Mouse (Mus musculus) ES-Bruce4 (cell line): Measurements from ENCODE around the gene Mprip. TPM values are rescaled to one million over a fixed set of nuclear protein-coding genes. Genes with fewer than 3 reads are reported as not detected.

Experiments used
- H3K27ac ChIP-seq: 2 replicates; pipeline ENCODE4 v1.5.1; 2012; ENCODE audit warnings: low read length, inconsistent platforms; ENCODE audit not compliant: insufficient read depth
- H3K27me3 ChIP-seq: 2 replicates; pipeline ENCODE4 v1.6.1; 2012; ENCODE audit warnings: mild to moderate bottlenecking, low read length, inconsistent platforms; ENCODE audit not compliant: control insufficient read depth, poor library complexity, insufficient read depth, severe bottlenecking
- H3K36me3 ChIP-seq: 2 replicates; pipeline ENCODE4 v1.6.1; 2012; ENCODE audit warnings: inconsistent platforms, mild to moderate bottlenecking, low read length, moderate library complexity; ENCODE audit not compliant: control insufficient read depth, poor library complexity, insufficient read depth, severe bottlenecking
- H3K4me1 ChIP-seq: one replicate; pipeline ENCODE4 v1.8.1; 2011; ENCODE audit warnings: low read length; ENCODE audit not compliant: control insufficient read depth, insufficient read depth
- H3K4me3 ChIP-seq: 2 replicates; pipeline ENCODE4 v1.5.1; 2011; ENCODE audit warnings: low read depth, mild to moderate bottlenecking, low read length
- H3K9ac ChIP-seq: 2 replicates; pipeline ENCODE4 v1.6.1; 2012; ENCODE audit warnings: low read depth, mild to moderate bottlenecking, inconsistent platforms; ENCODE audit not compliant: poor library complexity, severe bottlenecking
- H3K9me3 ChIP-seq: replicated peaks from 2 replicates; pipeline ENCODE4 v1.6.1; 2012; ENCODE audit warnings: mild to moderate bottlenecking, low read length, inconsistent platforms; ENCODE audit not compliant: control insufficient read depth, poor library complexity, insufficient read depth, severe bottlenecking
- CTCF ChIP-seq: IDR thresholded peaks from one replicate; pipeline ENCODE4 v1.8.1; 2011; ENCODE audit warnings: low read depth, low read length
- EP300 ChIP-seq: IDR thresholded peaks from 2 replicates; pipeline ENCODE4 v1.6.1; 2011; ENCODE audit warnings: low read depth, low read length; ENCODE audit not compliant: insufficient read depth
- POLR2A ChIP-seq: IDR thresholded peaks from one replicate; pipeline ENCODE4 v1.8.1; 2011; ENCODE audit warnings: low read length; ENCODE audit not compliant: insufficient read depth
- polyA plus RNA-seq: library from polyadenylated mRNA; stranded (reverse); fragments of >200 nt; gene quantifications from 2 replicates; pipeline ENCODE4 v1.2.4, GENCODE M21; 2011; ENCODE audit warnings: low read depth; ENCODE audit not compliant: missing spikeins, insufficient read depth, insufficient read length

Gene Mprip
- polyA plus RNA-seq, 1 experiment = 85.9 TPM

DNA sequence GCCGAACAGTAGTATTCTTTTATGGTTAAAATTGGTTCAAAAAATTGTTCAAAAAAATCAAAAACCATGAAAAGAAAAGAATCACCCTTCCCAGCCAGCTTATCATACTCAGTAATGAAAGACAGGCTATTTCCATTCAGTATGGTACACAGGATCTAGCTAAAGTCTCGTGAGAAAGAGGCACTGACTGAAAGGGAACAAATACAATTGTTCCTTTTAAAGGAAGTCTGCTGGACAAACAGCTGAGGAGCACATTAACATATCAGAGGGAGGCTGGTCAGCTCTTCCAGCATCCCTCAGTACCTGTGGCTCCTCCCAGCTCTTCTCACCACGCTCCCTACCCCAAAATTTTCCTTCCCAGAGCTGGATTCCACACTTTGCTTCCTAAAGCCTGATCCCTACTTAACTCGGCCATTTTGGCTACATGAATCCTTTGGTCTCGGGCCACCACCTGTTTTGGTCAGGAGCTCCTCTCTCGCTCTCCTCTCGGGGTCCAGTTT, 121.0 kb downstream of the Mprip start:
- Histone ChIP-seq H3K9me3 (no peaks in the 10 kb centered on the region), H3K4me3 (no peak overlapping the region), H3K9ac (no peak overlapping the region), H3K36me3 (no peaks in the 10 kb centered on the region; the same call in 1 of the 2 replicates), H3K4me1 (no peaks in the 10 kb centered on the region), H3K27me3 (no peaks in the 10 kb centered on the region), H3K27ac (no peak overlapping the region)
- TF ChIP-seq POLR2A (no peak), EP300 (no peak), CTCF (no peak)

DNA sequence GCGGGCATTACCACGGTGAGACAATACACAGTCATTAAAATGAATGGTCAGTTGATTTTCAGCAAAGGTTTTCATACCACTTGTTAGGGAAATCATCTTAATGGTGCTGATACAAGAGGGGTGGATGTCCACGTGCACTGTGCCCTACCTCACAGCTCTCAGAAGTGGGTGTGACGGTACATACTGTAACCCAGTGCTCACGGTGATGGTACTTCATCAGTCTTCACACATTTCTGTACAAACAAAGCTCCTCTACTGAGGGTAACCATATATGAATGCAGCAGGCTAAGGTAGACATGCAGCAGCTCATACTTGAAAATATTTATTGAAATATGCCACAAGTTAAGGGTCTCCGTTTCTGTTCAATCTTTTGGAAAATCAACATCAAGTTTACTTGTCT, 122.5 kb downstream of the Mprip start:
- TF ChIP-seq CTCF (no peak), EP300 (no peak), POLR2A (no peak)
- Histone ChIP-seq H3K4me1 (no peaks in the 10 kb centered on the region), H3K36me3 (no peaks in the 10 kb centered on the region; the same call in 1 of the 2 replicates), H3K27ac (no peak overlapping the region), H3K9ac (no peak overlapping the region), H3K4me3 (no peak overlapping the region), H3K27me3 (no peaks in the 10 kb centered on the region), H3K9me3 (no peaks in the 10 kb centered on the region)

DNA sequence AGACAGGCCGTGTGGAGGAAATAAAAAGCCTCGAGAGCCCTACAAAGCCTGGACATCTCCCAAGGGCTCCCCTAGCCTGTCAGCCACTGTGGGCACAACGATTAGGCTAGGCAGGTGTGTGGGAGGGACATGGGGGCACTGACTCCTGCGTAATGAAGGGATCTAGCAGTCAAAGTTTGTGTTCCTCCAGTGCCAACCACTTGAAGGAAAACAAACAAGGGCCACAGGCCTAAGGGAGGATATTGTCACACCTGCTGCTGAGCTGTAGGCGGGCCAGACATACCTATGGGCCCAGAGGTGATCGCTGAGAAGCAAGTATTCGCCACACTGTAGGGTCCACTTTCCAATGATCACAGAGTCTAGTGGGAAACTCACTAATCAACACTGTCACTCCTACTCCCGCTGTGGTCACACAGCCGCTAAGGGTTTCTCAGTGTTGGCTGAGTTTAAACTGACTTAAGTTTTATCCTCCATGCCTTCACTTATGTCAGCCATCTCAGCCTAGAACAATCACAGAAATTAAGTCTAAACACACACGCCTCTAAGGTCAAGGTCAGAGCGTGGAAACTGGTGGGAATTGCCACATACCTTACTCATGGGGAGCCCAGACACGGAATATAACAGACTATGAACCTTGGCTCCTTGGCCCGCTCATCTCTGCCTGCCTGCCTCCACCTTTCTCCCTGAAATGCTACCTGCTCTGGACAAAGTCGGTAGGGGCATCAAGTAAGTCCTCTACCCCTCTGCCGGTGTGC, 125.5 kb downstream of the Mprip start:
- H3K27me3 ChIP-seq = no peaks in the 10 kb centered on the region
- H3K4me1 ChIP-seq = no peaks in the 10 kb centered on the region
- H3K4me3 ChIP-seq = peak overlapping the region; percentile 77
- peaks cover 1% of the 10 kb centered on the region; the same call in 1 of the 2 replicates for H3K36me3 ChIP-seq
- no peak for TF ChIP-seq CTCF
- TF ChIP-seq EP300 = no peak
- no peak for TF ChIP-seq POLR2A
- no peak overlapping the region for H3K27ac ChIP-seq
- peak overlapping the region; percentile 68 for H3K9ac ChIP-seq
- no peaks in the 10 kb centered on the region for H3K9me3 ChIP-seq

DNA sequence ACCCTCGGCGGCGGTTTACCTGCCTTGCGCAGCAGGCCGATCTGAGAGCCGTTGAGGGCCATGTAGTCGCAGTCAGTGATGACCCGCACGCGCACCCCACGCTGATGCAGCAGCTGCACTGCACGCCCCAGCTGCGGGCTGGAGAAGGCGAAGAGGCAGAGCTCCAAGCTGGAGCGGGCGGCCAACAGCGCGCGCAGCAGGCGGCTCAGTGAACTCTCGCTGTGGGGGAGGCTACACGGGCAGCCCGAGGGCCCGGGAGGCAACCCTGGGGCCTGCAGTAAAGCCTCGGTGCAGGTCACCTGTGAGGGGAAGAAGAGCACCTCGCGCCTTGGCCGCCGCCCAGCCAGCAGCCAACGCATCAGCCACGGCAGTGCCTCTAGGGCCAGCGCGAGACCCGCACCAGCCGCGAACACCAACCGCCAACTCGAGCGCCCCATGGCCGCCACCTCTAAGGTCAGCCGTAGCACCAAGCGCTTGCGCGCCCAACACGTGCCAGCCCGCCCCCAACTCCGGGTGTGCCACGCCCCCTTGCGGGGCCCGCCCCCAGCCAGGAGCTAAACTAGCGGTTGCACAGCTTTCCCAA, 126.2 kb downstream of the Mprip start, which contains the start of gene Pld6:
TSS of gene Pld6 (minus strand) at position 447 of the 583 bp plus-strand sequence.
- no peaks in the 10 kb centered on the region for H3K27me3 ChIP-seq
- peaks cover 8% of the 10 kb centered on the region for H3K36me3 ChIP-seq
- no peaks in the 10 kb centered on the region for H3K4me1 ChIP-seq
- no peak within 1 kb of the TSS for H3K27ac ChIP-seq
- peak within 1 kb of the TSS; percentile 77 for H3K4me3 ChIP-seq
- peak within 1 kb of the TSS; percentile 68 for H3K9ac ChIP-seq
- TF ChIP-seq POLR2A (peak; percentile 48), EP300 (no peak), CTCF (no peak)
- H3K9me3 ChIP-seq = no peaks in the 10 kb centered on the region

GRCm38 (mm10) chr11:59789311-59789710, 128.2 kb downstream of the Mprip start:
- no peak overlapping the region for H3K27ac ChIP-seq
- H3K4me3 ChIP-seq = no peak overlapping the region
- TF ChIP-seq CTCF = no peak
- no peak for TF ChIP-seq POLR2A
- TF ChIP-seq EP300 = no peak
- H3K9ac ChIP-seq = no peak overlapping the region
- H3K4me1 ChIP-seq = no peaks in the 10 kb centered on the region
- H3K36me3 ChIP-seq = peaks cover 15% of the 10 kb centered on the region
- no peaks in the 10 kb centered on the region for H3K9me3 ChIP-seq
- H3K27me3 ChIP-seq = no peaks in the 10 kb centered on the region

DNA sequence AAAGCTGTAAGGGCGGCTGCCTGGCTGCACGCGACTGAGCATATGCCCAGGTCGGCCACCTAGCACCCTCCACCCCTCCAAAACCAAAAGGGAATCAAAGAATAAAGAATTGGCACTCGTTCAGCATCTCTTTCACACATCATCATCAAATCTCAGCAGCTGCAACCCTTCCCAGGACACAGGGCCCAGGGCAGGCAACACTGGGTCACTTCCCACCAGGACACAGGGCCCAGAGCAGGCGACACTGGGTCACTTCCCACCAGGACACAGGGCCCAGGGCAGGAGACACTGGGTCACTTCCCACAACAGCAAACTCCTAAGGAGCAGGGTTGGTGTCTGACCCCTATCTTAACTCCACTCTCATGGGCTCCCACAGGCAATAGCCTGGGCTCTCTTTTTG, 132.3 kb downstream of the Mprip start:
- Histone ChIP-seq H3K9ac (no peak overlapping the region), H3K4me1 (no peaks in the 10 kb centered on the region), H3K27ac (no peak overlapping the region), H3K4me3 (no peak overlapping the region), H3K9me3 (no peaks in the 10 kb centered on the region), H3K27me3 (no peaks in the 10 kb centered on the region), H3K36me3 (peaks cover 25% of the 10 kb centered on the region)
- TF ChIP-seq EP300 (no peak), CTCF (no peak)
